Mouse (Mus musculus): ENCODE results near the gene Ndn.

Gene Ndn

DNA sequence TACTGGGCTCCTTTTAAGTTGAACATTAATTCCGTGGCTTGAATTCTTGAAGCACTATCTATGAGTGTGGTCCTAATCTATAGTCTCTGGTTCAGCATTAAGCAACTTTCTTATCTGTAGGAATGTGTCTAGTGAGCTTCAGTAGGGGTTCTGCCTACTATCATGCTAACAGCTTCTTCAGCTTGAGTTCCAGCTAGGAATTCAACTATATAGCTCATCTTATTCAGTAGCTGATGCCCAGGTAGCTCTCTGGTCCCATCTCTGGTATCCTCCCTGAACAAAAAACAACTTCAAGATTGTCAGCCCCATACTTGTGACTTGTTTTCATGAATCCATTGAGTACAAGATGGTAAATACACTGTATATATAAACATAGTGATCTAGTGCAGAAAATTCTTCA is at the start of gene Ndn:
TSS of gene Ndn (plus strand) at position 301 of the 400 bp plus-strand sequence.
- in situ Hi-C loops (cut with MboI, MseI), result no loop called here

DNA sequence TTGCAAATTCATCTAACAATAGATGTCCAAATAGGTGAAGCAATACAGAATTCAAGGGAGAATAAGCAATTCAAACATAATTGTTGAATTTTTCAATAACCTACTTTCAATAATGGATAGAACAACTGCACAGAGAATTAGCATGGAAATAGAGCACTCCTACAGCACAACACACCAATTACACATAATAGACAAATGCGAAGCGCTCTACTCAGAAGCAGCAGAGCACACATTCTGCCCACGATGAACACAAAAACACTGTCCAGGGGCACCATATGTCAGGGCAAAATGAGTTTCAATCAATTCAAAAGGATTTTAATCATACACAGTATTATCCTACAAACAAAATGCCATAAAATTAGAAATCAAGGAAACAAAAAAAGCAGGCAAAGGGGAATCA is 43.9 kb upstream of the Ndn start:
- in situ Hi-C loops (cut with MboI, MseI), result no loop called here

- in situ Hi-C loops (cut with MboI, MseI), result no loop called here
Observed at GRCm38 (mm10) chr7:62306896-62307614, 39.3 kb upstream of the Ndn start.

DNA sequence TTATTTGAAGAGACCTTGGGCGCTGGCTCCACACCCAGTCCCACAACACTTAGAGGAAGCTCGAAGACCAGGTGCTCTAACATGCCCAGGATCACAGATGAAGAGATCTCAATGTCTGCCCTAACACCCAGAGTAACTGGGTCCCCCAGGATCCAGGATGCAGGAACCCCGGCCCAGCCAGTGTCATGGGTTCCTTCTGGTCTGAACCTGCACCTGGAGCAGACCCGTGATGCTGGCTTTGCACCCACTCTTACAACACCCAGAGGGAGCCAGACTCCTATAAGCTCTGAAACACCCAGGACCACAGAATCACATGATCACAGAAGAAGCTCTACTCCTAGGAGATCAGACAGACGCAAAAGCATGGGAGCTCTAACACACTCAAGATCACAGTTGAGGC is 29.6 kb upstream of the Ndn start:
- in situ Hi-C loops (cut with MboI, MseI), result no loop called here

- in situ Hi-C loops (cut with MboI, MseI), result no loop called here
Observed at GRCm38 (mm10) chr7:62345411-62345810, 958 bp upstream of the Ndn start.

- in situ Hi-C loops (cut with MboI, MseI), result no loop called here
Observed at GRCm38 (mm10) chr7:62348106-62348803, 1.9 kb downstream of the Ndn start.

GRCm38 (mm10) chr7:62348804-62349190 is 2.4 kb downstream of the Ndn start:
- in situ Hi-C loops (cut with MboI, MseI), result no loop called here

DNA sequence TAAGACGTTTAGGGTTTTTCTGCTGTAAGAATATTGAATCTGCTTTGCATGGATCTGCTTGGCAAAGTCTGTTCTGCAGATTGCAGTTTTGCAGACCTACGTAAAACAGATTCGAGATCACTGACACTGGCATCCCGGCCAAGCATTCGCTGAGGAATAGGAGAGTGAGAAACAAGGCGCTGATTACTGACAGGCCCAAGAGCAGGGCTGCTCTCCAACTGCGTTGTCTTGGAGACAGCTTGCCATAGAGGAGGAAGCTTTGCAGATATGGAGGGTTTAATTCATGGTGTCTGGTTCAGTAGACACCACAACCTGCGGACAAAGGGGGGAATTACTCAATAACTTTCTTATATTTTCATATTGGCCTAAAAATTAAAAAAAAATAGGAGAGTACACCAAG is 4.9 kb downstream of the Ndn start:
- in situ Hi-C loops (cut with MboI, MseI), result no loop called here

GRCm38 (mm10) chr7:62365039-62365636 is 18.8 kb downstream of the Ndn start:
- in situ Hi-C loops (cut with MboI, MseI), result no loop called here

- in situ Hi-C loops (cut with MboI, MseI), result no loop called here
Observed at GRCm38 (mm10) chr7:62366730-62367129, 20.4 kb downstream of the Ndn start.

DNA sequence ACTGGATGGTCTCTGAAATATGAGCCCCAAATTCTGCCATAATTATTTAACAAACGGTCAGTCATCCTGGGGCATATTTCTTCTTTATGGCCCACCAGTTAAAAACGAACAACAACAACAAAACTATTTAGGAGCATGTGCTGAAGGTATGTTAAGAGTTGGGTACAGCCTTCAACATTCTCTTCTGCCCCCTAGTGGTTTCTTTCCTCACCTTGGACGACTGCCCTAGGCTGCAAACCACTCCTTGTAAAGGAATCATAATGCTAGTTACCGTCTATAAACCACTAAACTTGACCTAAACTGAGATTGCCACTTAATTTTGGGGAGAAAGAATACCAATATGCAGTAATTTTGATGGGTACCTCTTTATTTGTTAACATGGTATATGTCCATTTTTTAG is 29.3 kb downstream of the Ndn start:
- in situ Hi-C loops (cut with MboI, MseI), result loop anchor here (5.0 to 25.0 kb wide), 2 partner anchors 1648 to 1763 kb away; no protein-coding TSS in a partner anchor

- in situ Hi-C loops (cut with MboI, MseI), result loop anchor here (5.0 to 25.0 kb wide), 2 partner anchors 1649 to 1764 kb away; no protein-coding TSS in a partner anchor
Observed at GRCm38 (mm10) chr7:62376510-62377304, 30.3 kb downstream of the Ndn start, which contains the start of gene Magel2. TSS of gene Magel2 (plus strand) at chr7:62377010.

DNA sequence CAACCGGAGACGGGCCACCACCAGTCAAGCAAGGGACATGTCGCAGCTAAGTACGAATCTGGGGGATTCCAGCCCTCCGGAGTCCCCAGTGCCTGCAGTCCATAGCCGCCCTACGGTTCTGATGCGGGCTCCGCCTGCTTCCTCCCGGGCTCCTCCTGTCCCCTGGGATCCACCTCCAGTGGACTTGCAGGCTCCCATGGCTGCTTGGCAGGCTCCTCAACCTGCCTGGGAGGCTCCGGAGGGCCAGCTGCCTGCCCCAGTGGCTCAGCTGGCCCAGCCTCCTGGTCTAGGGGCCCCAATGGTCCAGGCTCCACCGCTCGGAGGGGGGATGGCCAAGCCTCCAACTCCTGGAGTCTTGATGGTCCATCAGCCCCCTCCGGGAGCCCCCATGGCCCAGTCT is 30.9 kb downstream of the Ndn start:
- in situ Hi-C loops (cut with MboI, MseI), result loop anchor here (5.0 to 25.0 kb wide), 2 partner anchors 1650 to 1765 kb away; no protein-coding TSS in a partner anchor

- in situ Hi-C loops (cut with MboI, MseI), result loop anchor here (5.0 to 25.0 kb wide), 2 partner anchors 1651 to 1766 kb away; no protein-coding TSS in a partner anchor
Observed at GRCm38 (mm10) chr7:62378529-62378928, 32.2 kb downstream of the Ndn start.

GRCm38 (mm10) chr7:62382391-62382790 is 36.0 kb downstream of the Ndn start:
- in situ Hi-C loops (cut with MboI, MseI), result loop anchor here in 1 of 2 experiments (5.0 to 25.0 kb wide), 2 partner anchors 385 to 1770 kb away; no protein-coding TSS in a partner anchor

DNA sequence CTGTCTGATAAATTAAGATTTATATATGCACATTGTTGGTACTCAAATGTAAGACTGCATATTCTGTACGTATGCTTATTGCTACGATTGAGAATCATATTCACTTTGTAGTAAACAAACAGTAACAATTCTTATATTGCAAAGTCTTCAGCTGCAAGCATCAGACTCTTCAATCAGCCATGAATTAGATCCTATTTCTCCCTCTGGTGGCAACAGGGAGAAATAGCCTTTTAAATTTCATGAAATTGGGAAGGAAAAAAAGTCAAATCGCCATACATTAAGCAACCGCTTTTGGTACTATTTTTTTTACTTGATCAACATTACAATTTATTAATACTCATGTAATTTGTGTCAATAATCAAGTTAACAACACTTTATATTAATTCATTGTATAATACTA is 41.9 kb downstream of the Ndn start:
- in situ Hi-C loops (cut with MboI, MseI), result loop anchor here in 1 of 2 experiments (25.0 kb wide), 1 partner anchor 1776 kb away; no protein-coding TSS in a partner anchor

- in situ Hi-C loops (cut with MboI, MseI), result loop anchor here in 1 of 2 experiments (25.0 kb wide), 1 partner anchor 1780 kb away; no protein-coding TSS in a partner anchor
Observed at GRCm38 (mm10) chr7:62392202-62392601, 45.8 kb downstream of the Ndn start.
